Mouse (Mus musculus) kidney, adult 2 months (tissue): ENCODE data around the gene Ccdc88c.

Source experiments
- CTCF ChIP-seq: fragments of 200-500 bp; conservative IDR thresholded peaks from 2 replicates; pipeline ENCODE4 v1.5.1; 2011; ENCODE audit warnings: low read depth, mild to moderate bottlenecking, control low read depth, low read length, moderate library complexity, mixed read lengths; ENCODE audit not compliant: insufficient read depth, insufficient read length
- POLR2A ChIP-seq: fragments of 200-500 bp; IDR thresholded peaks from one replicate; pipeline ENCODE4 v1.6.1; 2011; ENCODE audit warnings: low read depth, low read length, control low read depth

GRCm38 (mm10) chr12:101019443-101019842 lies 9.4 kb downstream of the Ccdc88c start:
- TF ChIP-seq CTCF (no peak), POLR2A (no peak)
